Mouse (Mus musculus) G1E (cell line): ENCODE measurements around the gene 4833439L19Rik. TPM values are rescaled to one million over a fixed set of nuclear protein-coding genes. Genes with fewer than 3 reads are reported as not detected.

ENCODE experiments used
- ATAC-seq: 2 replicates; pipeline ENCODE4 v1.8.0; 2016; ENCODE audit warnings: mild to moderate bottlenecking; ENCODE audit not compliant: insufficient number of reproducible peaks, poor library complexity, low FRiP score, severe bottlenecking; ENCODE audit errors: extremely low read depth
- DNase-seq: peaks from one replicate; pipeline ENCODE4 v3.0.0; 2012; ENCODE audit warnings: low spot score
- H3K27me3 ChIP-seq: 2 replicates; pipeline ENCODE4 v1.6.1; 2012; ENCODE audit warnings: mild to moderate bottlenecking, low read length, inconsistent platforms; ENCODE audit not compliant: insufficient read depth
- H3K36me3 ChIP-seq: replicated peaks from 2 replicates; pipeline ENCODE3; 2012; ENCODE audit warnings: mild to moderate bottlenecking, inconsistent platforms
- H3K4me1 ChIP-seq: 2 replicates; pipeline ENCODE4 v1.6.1; 2012; ENCODE audit warnings: low read depth, low read length, inconsistent platforms, mixed read lengths; ENCODE audit not compliant: insufficient read depth
- H3K4me3 ChIP-seq: 2 replicates; pipeline ENCODE4 v1.5.1; 2012; ENCODE audit warnings: low read depth, mild to moderate bottlenecking, inconsistent platforms, low read length, moderate library complexity, mixed read lengths
- H3K9me3 ChIP-seq: replicated peaks from 2 replicates; pipeline ENCODE4 v1.6.1; 2012; ENCODE audit warnings: inconsistent platforms
- CTCF ChIP-seq: IDR thresholded peaks from 2 replicates; pipeline ENCODE4 v1.5.1; 2012; ENCODE audit warnings: low read depth, low read length, inconsistent platforms, mixed read lengths
- GATA1 ChIP-seq: IDR thresholded peaks from 2 replicates; pipeline ENCODE4 v1.6.1; 2012; ENCODE audit warnings: borderline replicate concordance, low read length, inconsistent platforms, mixed read lengths
- GATA2 ChIP-seq: IDR thresholded peaks from 2 replicates; pipeline ENCODE4 v1.6.1; 2012; ENCODE audit warnings: low read depth, low read length, inconsistent platforms, borderline replicate concordance
- POLR2AphosphoS5 ChIP-seq: IDR thresholded peaks from 2 replicates; pipeline ENCODE4 v1.6.1; 2012; ENCODE audit warnings: low read depth, low read length, inconsistent platforms; ENCODE audit not compliant: insufficient replicate concordance
- TAL1 ChIP-seq: conservative IDR thresholded peaks from 2 replicates; pipeline ENCODE4 v1.6.1; 2012; ENCODE audit warnings: low read depth, low read length, inconsistent platforms, mixed read lengths
- polyA plus RNA-seq: library from polyadenylated mRNA; stranded (reverse); fragments of >175 nt; gene quantifications from 2 replicates; pipeline ENCODE4 v1.2.3, GENCODE M21; 2012
- total RNA-seq, 2 experiments: library from RNA; stranded (forward) in 1 of 2; stranded (reverse) in 1 of 2; fragments of 200-1000 nt in 1 of 2; fragments of >200 nt in 1 of 2; fragmentation: Nextera tagmentation in 1 of 2; gene quantifications; 2 replicates each; pipeline ENCODE4 v1.2.3; 2014 to 2017

4833439L19Rik gene
- total and polyA plus RNA-seq, 3 experiments: 36.9 to 59.2 (median 40.4) TPM

GRCm38 (mm10) chr13:54575489-54575888 lies 10.3 kb upstream of the 4833439L19Rik start:
- DNase-seq: no peak

GRCm38 (mm10) chr13:54574854-54575481 lies 9.7 kb upstream of the 4833439L19Rik start, which contains the start of gene Arl10:
Gene Arl10, plus strand, starts transcription at chr13:54575015.
- H3K4me1 ChIP-seq: peaks cover 46% of the 10 kb centered on the region
- DNase-seq: peak; percentile 61
- ATAC-seq: peak; percentile 71

More at GRCm38 (mm10) chr13:54575489-54575888, 10.3 kb upstream of the 4833439L19Rik start:
- TF ChIP-seq GATA1 (no peak), POLR2AphosphoS5 (no peak), CTCF (no peak)
- Histone ChIP-seq H3K27me3 (peaks cover 8% of the 10 kb centered on the region), H3K36me3 (peaks cover 48% of the 10 kb centered on the region), H3K4me1 (peaks cover 46% of the 10 kb centered on the region), H3K4me3 (peak overlapping the region; percentile 89), H3K9me3 (no peaks in the 10 kb centered on the region)
- ATAC-seq: no peak

GRCm38 (mm10) chr13:54572621-54573020 lies 7.4 kb upstream of the 4833439L19Rik start:
- TF ChIP-seq TAL1 (no peak), CTCF (no peak), GATA2 (no peak), POLR2AphosphoS5 (no peak), GATA1 (no peak)
- no peak overlapping the region for H3K4me3 ChIP-seq
- H3K27me3 ChIP-seq: peaks cover 8% of the 10 kb centered on the region
- no peaks in the 10 kb centered on the region for H3K9me3 ChIP-seq
- peaks cover 41% of the 10 kb centered on the region for H3K4me1 ChIP-seq
- DNase-seq (no peak), ATAC-seq (no peak)
- H3K36me3 ChIP-seq: peaks cover 20% of the 10 kb centered on the region

More at GRCm38 (mm10) chr13:54574854-54575481, 9.7 kb upstream of the 4833439L19Rik start, which contains the start of gene Arl10:
- Histone ChIP-seq H3K27me3 (peaks cover 8% of the 10 kb centered on the region), H3K36me3 (peaks cover 43% of the 10 kb centered on the region), H3K4me3 (peak within 1 kb of the TSS; percentile 89), H3K9me3 (no peaks in the 10 kb centered on the region)
- TF ChIP-seq TAL1 (no peak), GATA1 (no peak), CTCF (no peak), POLR2AphosphoS5 (no peak), GATA2 (no peak)

- ATAC-seq (no peak), DNase-seq (no peak)
- no peak for TF ChIP-seq CTCF
- no peak for TF ChIP-seq GATA1
- no peak for TF ChIP-seq POLR2AphosphoS5
- no peak for TF ChIP-seq GATA2
- no peak for TF ChIP-seq TAL1
- peaks cover 10% of the 10 kb centered on the region for H3K36me3 ChIP-seq
- no peaks in the 10 kb centered on the region for H3K9me3 ChIP-seq
- H3K4me1 ChIP-seq: peaks cover 41% of the 10 kb centered on the region
- peaks cover 8% of the 10 kb centered on the region for H3K27me3 ChIP-seq
- no peak overlapping the region for H3K4me3 ChIP-seq
Measured at GRCm38 (mm10) chr13:54571637-54572036, 6.4 kb upstream of the 4833439L19Rik start.

- peaks cover 8% of the 10 kb centered on the region for H3K27me3 ChIP-seq
- H3K4me3 ChIP-seq: no peak overlapping the region
- peaks cover 3% of the 10 kb centered on the region for H3K36me3 ChIP-seq
- no peak for DNase-seq
- H3K4me1 ChIP-seq: peaks cover 39% of the 10 kb centered on the region
- H3K9me3 ChIP-seq: no peaks in the 10 kb centered on the region
- TF ChIP-seq CTCF: no peak
- TF ChIP-seq GATA2: no peak
- no peak for TF ChIP-seq GATA1
- no peak for TF ChIP-seq POLR2AphosphoS5
- no peak for TF ChIP-seq TAL1
- ATAC-seq: no peak
Measured at GRCm38 (mm10) chr13:54570736-54571135, 5.5 kb upstream of the 4833439L19Rik start.

- Histone ChIP-seq H3K4me3 (no peak overlapping the region), H3K4me1 (peaks cover 36% of the 10 kb centered on the region), H3K9me3 (no peaks in the 10 kb centered on the region), H3K27me3 (peaks cover 8% of the 10 kb centered on the region), H3K36me3 (no peaks in the 10 kb centered on the region)
- ATAC-seq (no peak), DNase-seq (no peak)
- no peak for TF ChIP-seq POLR2AphosphoS5
- no peak for TF ChIP-seq GATA2
- TF ChIP-seq CTCF: no peak
- TF ChIP-seq GATA1: no peak
- no peak for TF ChIP-seq TAL1
Measured at GRCm38 (mm10) chr13:54569282-54569681, 4.0 kb upstream of the 4833439L19Rik start.
